Mouse (Mus musculus) adrenal gland, adult (tissue): ENCODE results near the gene Gm20604.

Experiments
- DNase-seq, 2 experiments: peaks; one replicate each; pipeline ENCODE4 v3.0.0; 2022 to 2023; ENCODE audit warnings: low spot score in 1 of 2; ENCODE audit not compliant: inconsistent age in 2 of 2

Gm20604 gene

DNA sequence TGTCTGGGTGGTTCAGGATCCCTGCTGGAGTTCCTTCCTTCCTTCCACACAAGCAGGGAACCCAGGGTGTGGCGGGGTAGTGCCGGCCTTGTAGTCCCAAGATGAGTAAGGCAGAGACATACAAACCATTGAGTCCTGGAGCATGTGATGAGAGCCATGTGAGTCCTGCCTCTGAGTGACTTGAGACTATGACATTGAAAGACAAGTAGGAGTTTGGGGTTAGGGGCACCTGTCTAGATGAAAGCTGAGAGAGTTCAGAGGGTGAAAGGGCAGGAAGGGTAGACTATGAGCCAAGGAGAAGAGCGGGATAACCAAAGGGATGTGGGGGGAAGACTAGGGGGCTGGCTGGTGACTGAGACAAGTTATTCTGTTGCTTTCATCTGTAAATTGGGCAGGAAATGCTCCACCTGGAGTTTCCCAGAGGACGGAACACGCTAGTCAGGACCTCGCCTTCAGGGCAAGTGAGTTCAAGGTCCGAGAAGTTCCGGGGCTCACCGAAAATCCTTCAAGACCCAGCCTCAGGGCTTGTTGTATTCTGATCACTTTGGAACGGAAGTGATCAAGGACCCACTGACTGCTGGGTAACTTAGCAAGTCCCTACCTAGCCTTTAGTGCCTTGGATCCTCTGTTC, 51.5 kb downstream of the Gm20604 start:
- DNase-seq = no peak

DNA sequence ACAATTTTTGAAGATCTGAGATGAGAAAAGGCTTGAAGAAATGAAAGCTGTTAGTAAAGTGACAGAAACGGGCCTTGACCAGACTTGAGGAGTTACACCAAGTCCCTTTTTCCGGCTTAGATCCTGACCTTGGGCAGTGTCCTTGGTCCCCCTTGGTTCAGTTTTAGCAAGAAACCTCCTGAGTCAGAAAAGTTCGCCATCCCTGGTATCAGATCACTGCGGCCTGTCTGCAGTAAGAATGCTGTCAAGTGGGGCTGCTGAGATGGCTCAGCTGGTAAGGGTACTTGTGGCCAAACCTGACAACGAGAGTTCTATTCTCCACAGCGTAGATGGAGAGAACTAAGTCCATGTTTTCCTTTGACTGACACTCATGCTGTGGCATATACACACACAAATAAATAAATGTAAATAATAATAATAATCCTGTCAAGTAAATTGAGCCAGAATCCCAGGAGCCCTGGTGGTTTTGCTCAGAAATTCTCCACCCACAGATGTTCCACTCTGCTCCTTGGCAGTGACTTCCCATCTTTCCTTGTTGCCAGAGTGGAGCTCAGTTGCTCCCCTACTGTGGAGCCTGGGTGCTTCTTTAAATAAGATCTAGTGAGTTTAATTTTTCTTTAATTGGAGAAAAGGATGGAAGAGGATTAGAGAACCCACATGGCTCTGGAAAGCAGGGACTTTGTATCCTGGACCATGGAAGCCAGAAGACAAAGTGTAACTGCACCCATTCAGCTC, 52.4 kb downstream of the Gm20604 start:
- DNase-seq = peak; percentile 61 to 77

DNA sequence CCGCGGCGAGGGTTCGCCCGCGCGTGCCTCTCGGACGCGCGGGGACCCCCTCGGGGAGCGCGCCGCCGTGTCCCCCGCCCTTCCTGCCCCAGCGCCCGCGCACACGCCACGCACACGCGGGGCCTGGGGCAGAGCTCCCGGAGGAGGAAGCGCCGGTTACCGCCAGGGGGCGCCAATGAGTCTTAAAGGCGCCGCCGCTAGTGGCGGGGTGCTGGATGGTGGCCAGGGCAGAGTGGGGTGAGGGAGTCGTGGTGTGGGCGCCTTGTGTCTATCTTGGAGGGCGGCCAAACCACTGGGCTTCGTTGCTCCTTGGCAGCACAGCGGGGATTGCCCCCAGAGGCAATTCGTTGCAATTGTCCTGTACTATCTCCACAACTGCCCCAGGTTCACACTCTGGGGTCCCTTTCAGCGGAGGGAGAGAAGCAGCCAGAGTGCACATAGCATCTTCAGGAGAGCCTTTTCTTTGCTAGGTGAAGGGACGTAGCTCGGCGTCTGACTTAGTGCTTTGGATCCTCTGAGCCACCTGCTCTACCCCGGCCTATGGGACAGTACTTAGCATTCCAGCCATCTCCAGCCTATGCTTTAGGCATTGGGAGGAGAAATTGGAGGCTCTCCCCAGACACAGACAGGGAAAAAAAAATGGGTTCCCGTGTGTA, 53.1 kb downstream of the Gm20604 start:
- peak; percentile 93 to 96 for DNase-seq

DNA sequence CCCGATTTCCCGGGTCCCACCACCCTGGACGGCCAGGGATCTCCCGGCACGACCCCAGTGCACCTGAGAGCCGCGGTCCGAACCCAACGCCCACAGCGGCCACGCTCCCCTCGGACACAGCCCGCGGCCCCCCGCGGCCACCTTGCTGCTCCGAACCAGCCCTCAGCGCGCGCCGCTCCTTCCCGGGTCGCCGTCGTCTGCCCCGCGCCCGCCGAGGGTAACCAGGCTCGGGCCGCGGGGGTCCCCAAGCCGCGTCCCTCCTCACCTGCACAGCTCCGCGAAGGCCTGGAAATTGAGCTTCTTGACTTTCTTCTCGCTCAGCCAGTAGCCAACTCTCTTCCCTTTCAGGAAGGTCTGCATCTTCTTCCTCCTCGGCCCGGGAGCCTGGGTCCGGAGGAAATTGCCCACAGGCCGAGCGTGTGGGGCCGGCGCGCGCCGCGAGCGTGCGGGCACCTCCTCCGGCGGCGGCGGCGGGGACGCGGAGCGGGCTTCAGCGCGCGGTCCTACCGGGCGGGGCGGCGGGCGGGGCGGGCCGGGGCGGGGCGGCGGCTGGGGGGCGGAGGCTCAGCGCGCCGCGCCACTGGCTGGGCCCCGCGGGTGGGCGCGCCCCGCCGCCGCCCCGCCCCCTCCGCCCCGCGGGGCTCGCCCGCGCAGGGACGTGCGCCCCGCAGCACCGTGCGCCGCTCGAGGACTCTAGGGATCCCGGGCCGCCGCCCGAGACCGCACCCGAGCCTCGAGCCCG, 53.8 kb downstream of the Gm20604 start, which contains the start of gene Itpk1:
Gene Itpk1 (minus strand): TSS at position 474 of the 742 bp plus-strand sequence.
- peak; percentile 70 to 80 for DNase-seq

GRCm38 (mm10) chr12:102703921-102704408, 54.5 kb downstream of the Gm20604 start:
- DNase-seq = no peak

GRCm38 (mm10) chr12:102703441-102703840, 55.0 kb downstream of the Gm20604 start:
- DNase-seq = peak; percentile 44 to 74

GRCm38 (mm10) chr12:102703111-102703412, 55.4 kb downstream of the Gm20604 start:
- peak; percentile 66 to 87 for DNase-seq

DNA sequence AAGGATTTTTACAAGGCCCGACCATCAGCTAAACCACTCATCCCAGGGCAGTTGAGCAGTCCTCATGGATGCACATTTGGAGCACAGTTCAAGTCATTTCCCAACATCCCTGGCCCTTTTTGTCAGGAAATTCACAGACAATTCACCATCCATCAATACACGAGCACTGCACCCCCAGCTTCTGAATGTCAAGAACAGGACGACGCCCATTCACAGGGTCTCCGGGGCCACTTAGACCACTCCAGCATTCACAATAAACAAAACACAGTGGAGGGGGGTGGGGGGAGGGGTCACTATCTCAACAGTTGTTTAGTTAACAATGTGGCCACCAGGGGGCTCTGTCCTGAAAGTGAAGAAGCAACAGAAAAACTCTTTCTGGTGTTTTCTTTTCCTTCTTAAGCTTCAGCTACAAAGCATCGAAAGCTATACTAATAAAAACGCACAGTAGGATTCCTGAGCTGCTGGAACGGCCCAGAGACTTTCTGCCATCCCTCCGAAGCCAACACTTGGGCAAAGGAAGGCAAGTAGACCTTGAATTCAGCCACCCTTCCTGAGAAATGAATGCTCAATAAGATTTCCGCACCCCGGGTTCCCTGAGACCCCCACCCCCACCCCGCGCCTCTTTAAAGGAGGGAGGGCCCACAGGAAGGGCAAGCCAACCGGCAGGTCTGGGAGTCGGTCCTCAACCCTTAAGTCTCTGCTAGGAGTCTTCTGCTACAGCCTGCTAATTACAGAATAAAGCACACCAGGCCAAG, 55.9 kb downstream of the Gm20604 start:
- peak; percentile 66 to 90 for DNase-seq

DNA sequence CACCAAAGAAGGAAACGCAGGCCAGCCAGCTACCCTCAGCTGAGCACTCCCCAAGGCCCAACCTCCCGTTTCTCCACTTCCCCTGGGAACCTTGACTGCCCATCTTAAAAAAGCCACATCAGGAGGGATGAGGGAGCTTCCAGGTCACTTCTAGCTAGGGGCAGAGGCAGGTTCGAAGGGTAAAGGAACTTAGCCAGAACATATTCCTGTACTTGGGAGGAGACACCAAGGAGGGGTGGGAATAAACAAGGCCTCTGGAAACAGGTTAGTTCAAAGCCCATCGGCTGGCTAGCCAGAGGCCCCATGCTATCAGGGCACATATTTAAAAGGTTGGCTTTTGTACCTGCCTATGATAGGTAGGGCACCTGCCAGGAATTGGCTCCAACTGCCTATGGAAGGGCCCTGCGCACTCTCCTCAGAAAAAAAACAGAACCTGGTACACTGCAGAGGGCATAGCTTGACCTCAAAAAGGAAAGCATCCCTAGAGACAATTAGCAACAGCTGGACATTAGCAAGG, 56.7 kb downstream of the Gm20604 start:
- no peak for DNase-seq

GRCm38 (mm10) chr12:102700453-102700852, 58.0 kb downstream of the Gm20604 start:
- DNase-seq = no peak

- DNase-seq = no peak
Measured at GRCm38 (mm10) chr12:102699156-102699555, 59.3 kb downstream of the Gm20604 start.

DNA sequence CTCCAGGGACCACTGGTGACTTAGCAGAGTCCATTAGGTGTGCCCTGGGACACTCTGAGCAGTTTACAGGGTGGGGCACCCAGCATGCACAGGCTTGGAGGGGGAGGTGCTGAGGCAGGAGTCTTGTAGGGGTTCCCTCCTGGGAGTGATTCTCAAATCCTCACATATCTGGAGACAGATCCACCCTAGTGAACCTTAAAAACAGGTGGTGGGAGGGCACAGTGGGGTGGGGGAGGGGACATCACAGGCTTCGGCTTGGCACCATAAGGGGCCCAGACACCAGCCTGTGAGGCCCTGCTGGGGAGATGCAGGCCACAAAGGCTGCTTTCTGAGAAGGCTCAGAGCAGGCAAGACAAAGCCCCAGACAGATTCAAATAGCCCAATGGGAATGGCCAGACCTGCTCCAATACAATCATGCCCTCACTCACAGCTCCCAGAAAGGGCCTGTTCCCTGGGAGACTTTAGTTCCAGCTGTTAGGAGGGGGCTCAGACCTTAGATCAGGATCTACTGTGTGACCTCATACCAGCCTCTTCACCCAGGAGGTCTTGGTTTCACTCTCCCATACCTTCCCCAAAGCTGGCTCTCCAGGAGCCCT, 60.3 kb downstream of the Gm20604 start:
- DNase-seq = no peak

DNA sequence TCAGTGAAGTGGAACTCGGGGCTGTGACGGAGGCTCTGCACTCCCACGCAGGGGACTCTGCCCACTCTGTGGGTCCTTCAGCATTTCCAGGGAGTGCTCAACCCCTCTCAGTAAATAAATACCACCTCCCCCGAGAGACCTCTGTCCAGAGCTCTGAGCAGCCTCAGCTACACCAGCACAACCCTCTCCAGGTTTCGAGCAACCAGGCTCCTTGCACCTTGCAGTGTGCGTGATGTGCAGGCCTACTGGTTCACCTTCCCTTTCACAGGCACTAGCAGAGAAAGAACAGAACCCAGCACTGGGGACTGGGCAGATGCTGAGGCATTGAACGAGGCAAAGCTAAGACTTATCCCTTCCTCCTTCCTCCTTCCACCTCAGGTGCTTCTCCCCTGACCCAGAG, 61.1 kb downstream of the Gm20604 start:
- DNase-seq = no peak

- DNase-seq = no peak
Measured at GRCm38 (mm10) chr12:102696635-102697354, 61.7 kb downstream of the Gm20604 start.

GRCm38 (mm10) chr12:102695369-102696239, 62.9 kb downstream of the Gm20604 start:
- no peak for DNase-seq

GRCm38 (mm10) chr12:102691761-102692160, 66.7 kb downstream of the Gm20604 start:
- DNase-seq = no peak
